Mouse (Mus musculus) liver (tissue): ENCODE data around the gene Clic3.

Source experiments
- DNase-seq: peaks from one replicate; pipeline ENCODE4 v3.0.0-alpha.2; 2020; ENCODE audit warnings: mixed read lengths

Gene Clic3

DNA sequence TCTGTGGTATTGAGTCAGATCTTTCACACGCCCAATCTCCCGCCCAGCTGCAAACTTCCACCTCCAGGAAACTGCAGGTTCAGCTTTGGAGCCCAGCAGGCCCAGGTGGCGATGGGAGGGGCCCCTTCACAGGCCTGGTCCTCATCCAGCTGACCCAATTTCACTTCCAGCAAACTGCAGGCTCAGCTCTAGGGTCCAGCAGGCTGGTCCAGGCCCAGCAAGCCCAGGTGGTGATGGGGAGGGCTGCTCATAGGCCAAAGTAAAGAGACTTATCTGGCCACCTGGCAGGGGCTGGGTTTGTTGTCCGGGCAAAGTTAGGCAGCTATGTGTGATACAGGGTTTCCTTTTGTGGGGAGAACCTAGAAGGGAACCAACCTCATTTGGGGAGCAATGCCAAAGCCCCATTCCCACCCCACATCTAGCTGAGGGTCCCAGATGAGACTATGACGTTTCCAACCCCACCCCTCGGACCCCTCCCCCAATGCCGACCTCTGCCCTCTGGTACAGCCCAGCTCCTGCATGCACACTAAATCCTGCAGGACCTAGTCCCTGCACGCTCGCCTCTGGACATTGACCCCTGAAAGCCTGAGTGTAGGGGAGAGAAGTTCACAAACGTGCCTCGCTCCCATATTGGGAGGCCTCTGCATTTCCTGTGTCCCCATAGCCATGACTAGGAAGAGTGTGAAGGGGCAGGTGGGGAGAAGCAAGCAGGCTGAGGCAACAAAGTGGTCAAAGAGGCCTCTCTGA is 28.4 kb downstream of the Clic3 start:
- peak; percentile 46 for DNase-seq

DNA sequence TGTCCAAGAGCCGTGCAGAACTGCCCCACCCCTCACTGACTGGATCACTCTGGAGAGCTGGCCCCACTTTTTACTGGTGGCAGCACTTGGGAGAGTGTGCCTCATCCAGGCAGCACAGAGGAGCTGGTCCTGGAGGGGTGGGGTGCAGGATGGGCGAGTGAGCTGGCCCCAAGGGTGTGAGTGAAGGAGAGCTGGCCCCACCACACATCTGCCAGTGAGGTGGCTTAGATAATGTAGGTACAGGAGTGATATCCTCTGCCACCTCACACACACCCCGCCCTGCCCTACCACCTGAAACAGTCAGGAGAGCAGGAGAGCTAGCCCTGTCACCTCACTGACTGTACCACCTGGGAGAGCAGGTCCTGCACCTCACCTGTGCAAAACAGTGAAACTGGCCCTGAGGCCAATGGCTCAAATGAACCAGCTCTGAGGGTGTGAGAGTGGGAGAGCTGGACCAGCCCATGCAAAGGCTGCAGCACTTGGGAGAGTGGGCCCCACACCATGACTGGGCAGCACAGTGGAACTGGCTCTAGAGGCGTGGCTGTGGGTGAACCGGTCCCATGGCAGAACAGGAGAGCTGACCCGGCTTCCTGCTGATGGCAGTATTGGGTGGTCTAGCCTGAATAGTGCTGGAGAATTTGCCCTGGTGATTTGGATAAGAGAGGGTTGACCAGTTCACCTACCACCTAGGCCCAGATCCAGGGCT is 31.5 kb downstream of the Clic3 start:
- peak; percentile 39 for DNase-seq

- DNase-seq, result no peak
These were observed 32.0 kb downstream of the Clic3 start for GRCm38 (mm10) chr2:25488671-25489068.

DNA sequence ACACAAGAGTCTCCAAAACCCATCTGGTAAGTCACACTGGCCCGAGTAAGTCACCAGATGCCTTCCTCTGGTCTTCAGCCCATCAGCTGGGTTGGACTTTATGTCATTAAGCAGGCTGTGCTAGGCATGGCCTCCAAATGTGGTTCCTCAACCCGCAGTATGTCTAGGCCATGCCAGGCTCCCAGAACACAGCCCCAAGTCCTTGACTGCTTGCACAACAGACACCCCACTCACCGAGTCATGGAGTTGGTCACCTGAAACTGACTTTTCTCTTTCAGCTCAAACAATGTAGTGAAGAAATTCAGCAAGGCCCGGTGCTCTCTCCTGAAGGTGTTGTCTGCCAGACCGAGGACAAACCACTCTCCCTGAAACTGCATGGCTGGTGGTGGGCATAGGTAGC is 36.4 kb downstream of the Clic3 start:
- DNase-seq, result no peak

- DNase-seq, result no peak
These were observed 36.9 kb downstream of the Clic3 start, which contains the start of gene Lcn12 for GRCm38 (mm10) chr2:25493476-25493961. Gene Lcn12 (minus strand): TSS chr2:25493911.

DNA sequence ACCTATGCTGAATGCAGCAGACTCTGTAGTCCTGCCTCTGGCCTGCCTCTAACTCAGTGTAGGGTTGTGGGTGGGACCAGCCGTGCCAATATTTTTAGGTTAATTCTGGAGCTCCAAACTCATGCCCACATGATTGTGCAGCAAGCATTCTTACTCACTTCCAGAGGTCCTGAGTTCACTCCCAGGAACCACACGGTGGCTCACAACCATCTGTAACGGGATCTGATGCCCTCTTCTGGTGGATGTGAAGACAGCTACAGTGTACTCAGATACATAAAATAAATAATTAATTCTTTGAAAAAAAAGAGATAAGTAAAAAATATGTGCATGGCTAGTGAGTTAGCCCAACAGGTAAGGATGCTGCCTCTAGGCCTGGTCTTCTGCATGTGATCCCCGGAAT is 39.8 kb downstream of the Clic3 start:
- DNase-seq, result peak; percentile 28

DNA sequence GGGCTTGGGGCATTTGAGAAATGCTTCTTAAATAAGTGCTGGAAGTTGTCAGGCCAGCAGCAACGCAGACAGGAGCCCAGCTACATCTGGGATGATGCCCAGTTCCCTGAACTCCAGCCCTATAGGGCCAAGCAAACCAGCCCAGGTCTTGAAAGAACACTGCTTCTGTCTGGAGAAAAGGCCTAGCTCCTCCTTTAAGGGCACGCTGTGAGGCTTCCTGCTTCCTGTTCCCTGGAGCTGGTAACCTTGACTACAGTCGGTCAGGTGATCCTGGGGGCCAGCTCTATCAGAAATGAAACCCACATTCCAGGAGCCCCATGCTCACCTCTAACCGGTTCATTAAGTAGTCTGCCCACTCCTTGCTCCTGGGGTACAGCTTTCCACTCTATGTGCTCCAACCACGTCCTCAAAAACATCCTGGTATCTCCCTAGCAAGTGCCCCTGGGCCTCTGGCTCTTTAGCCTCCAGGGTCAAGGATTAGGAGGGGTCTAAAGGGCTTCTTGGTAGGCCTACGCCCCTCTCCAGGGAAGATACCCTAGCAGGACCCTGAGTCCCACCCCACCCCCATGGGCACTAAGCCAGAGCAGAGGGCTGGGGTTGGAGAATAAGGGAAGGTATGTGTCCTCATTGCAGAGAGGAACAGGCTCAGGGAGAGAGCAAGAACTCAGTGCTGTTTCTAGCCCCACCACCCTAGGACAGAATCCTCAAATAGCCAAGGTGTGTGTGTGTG is 41.4 kb downstream of the Clic3 start:
- no peak for DNase-seq

DNA sequence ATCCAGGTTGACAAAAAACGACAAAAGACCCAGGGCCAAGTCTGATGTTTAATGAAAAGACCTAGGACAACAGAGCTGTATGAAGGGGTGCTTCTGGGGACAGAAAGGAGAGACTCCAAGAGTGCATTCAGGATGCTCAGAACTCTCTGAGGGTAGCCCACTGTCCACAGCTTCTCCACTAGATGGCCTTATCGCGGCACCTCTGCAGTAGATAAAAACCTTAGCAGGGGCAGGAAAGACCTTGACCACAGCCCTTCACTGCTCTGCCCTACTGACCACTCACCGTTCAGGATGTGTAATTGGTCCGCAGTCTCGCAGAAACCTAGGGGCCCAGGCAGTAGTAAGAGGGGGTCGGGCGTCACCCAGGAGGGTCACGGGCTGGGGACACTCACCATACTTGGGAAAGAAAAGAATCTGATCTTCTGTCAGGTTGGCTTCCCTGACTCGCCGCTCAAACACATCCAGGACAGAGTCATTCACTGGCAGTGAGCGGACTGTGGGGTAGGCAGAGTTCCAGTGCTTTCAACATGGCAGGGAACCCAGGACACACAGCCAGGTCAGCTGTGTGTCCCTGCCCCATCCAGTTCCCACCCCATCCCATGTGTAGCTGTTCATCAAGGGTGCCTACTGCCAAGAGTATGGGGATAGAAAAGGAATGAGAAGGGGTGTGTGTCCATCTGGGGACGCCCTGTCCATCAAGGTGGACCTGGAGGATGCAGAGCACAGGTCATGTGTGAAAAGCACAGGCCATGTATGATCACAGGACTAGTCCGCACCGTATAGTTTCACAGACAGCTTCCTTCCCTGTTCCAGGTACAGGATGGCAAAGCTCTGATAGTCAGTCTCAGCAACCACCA is 42.2 kb downstream of the Clic3 start:
- no peak for DNase-seq

DNA sequence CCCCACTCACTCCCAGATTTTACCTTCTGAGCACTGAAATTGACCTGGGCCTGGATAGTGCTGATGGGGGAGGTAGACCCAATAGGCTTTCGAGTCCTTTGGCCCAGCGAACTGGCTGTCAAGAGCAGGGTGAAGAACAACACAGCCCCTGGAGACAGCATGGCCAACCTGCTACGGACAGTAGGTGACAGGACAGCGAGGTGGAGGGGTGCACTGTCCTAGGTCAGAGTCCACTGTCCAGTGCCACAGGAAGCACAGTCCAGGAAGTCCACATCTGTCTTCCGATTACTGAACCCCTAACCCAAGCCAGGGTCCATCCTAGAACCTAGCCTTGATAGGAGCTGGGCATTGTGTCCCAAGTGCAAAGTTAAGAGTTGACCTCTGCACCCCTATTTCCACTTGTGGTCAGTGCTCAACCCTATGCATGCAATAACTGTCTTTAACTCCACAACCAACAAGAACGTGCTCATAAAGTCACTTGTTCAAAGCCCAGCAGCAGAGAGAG is 43.5 kb downstream of the Clic3 start:
- peak; percentile 13 for DNase-seq

GRCm38 (mm10) chr2:25500576-25501405 is 44.2 kb downstream of the Clic3 start, which contains the start of gene Fbxw5:
Gene Fbxw5 (plus strand): TSS chr2:25500750.
- peak; percentile 95 for DNase-seq

DNA sequence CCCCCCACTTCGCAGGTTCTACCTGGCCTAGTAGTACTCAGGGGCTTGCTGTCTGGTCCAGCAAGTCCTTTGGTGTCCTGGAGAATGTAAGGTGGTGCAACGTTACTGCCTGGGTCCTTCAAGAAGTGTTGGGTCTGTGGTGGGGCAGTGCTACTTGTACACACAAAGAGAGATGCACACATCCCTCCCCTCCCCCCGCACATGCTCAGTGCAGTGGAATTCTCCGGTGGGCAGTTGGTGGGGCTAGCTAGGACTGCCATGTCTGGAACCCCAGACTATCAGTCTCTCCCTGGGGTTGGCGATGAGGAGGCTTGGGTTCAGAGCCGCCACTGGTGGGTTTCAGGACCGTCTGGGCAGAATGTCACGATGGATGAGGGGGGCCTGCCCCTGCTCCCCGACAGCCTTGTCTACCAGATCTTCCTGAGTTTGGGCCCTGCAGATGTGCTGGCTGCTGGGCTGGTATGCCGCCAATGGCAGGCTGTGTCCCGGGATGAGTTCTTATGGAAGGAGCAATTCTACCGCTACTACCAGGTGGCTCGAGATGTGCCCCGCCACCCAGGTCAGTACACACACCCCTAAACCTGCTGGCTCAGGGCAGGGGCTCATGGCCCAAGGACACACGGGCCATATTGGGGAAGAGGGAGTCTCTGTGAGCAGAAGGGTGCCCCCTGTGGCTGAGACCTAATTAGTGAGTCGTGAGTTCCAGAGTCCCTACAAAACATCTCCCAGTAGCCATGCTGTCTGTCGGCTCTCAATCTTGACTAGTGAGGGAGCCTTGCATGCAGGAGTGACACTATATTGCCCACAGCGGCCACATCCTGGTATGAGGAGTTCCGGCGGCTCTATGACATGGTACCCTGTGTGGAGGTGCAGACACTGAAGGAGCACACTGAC is 45.2 kb downstream of the Clic3 start, which contains the start of gene C8g:
C8g (minus strand) TSS at position 127 of the 894 bp plus-strand sequence.
- peak; percentile 27 for DNase-seq

DNA sequence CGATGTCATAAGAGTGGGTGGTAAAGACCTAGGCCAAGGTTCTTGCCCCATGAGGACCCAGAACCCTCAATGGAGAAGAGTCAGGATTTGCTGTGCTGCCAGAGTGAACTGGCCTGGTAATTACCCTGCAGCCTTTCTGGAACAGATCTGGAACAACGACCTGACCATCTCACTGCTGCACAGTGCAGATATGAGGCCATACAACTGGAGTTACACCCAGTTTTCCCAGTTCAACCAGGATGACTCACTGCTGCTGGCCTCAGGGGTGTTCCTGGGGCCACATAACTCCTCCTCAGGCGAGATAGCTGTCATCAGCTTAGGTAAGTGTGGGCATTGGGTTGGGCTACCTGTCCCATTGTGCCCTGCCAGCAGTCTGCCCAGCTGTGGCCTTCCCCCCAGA is 46.1 kb downstream of the Clic3 start:
- DNase-seq, result peak; percentile 73

- DNase-seq, result no peak
These were observed 47.9 kb downstream of the Clic3 start for GRCm38 (mm10) chr2:25504538-25504937.

DNA sequence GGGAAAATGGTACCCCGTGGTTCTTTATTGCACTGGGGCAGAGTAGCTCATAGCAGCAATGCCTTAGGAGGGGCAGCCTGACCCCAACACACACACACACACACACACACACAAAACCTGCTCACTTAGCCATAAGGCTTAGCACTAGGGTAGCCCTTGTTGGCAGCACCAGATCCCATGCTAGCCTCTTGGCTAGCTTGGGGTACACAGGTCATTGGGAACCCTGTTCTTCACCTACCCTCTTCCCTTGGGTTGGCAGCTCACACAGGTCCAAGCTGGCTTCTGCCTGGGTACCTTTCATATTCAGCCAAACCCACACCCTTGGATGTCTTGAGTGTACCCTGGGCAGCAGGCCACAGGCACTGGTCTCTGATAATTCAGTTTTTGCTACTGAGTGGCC is 48.4 kb downstream of the Clic3 start:
- no peak for DNase-seq

GRCm38 (mm10) chr2:25505860-25506259 is 49.2 kb downstream of the Clic3 start:
- DNase-seq, result no peak

- DNase-seq, result peak; percentile 21
These were observed 50.3 kb downstream of the Clic3 start for GRCm38 (mm10) chr2:25506964-25507363.
